Mouse (Mus musculus) layer of hippocampus, adult 6 months (tissue): ENCODE data around the gene Acvr2a. TPM values are rescaled to one million over a fixed set of nuclear protein-coding genes. Genes with fewer than 3 reads are reported as not detected.

Experiments
- long read RNA-seq, 2 experiments: library from polyadenylated mRNA; unstranded; transcript quantifications; one replicate each; pipeline ENCODE4 v2.0.0; 2019 to 2020
- polyA plus RNA-seq: library from polyadenylated mRNA; unstranded; fragments of <200 nt; fragmentation: Nextera tagmentation; gene quantifications from 2 replicates; pipeline ENCODE4 v1.2.3, GENCODE M21; 2021

Acvr2a gene
- 11.2 and 12.7 TPM in 2 replicates for polyA plus RNA-seq
- long read RNA-seq, experiment 1, full-length matches to known transcripts: 7 of 21 reads
- long read RNA-seq, experiment 1, partial matches to known transcripts: 8 of 21 reads
- long read RNA-seq, experiment 1, other reads (novel, unspliced or antisense): 6 of 21 reads
- long read RNA-seq, experiment 2, full-length matches to known transcripts: 51 of 74 reads
- long read RNA-seq, experiment 2, partial matches to known transcripts: 3 of 74 reads
- long read RNA-seq, experiment 2, other reads (novel, unspliced or antisense): 20 of 74 reads

DNA sequence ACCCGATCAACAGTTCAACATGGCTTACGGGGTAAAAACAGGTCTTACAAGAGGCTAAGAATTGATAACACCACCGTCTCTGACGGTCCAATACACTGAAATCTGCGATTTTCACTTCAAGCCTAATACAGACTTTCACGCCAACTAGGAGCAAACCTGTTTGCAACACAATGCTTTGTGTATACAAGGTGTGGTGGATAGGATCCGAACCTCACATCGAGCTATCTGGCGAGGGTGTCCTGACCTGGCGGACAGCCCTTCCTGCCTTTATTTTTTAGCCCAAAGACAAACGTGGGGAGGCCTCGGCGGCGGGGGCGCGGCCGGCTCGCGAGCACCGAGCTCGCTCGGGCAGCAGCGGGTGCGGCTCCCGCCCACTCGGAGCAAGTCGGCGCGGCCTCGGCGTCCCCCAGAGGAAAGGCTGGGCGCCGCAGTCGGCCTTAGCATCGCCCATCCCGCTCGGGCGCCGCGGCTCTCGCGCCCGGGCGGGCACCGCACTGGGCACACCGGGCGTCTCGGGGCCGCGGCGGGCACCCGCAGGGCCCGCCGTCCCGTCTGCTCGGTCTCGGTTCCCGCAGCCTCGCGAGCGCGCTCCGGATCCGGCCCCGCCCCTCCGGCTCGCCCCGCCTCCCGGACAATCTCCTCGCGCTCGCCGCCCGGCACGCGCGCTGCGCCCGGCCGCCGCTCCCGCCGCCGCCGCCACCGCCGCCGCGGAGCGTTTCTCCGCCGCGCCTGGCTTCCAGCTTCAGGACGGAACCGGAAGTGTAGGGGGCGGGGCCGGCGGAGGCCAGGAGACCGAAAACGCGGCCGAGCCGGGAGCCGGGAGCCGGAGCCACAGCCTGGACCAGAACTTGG, at the start of gene Acvr2a:
Gene Acvr2a (plus strand): TSS at position 739 of the 852 bp plus-strand sequence.

DNA sequence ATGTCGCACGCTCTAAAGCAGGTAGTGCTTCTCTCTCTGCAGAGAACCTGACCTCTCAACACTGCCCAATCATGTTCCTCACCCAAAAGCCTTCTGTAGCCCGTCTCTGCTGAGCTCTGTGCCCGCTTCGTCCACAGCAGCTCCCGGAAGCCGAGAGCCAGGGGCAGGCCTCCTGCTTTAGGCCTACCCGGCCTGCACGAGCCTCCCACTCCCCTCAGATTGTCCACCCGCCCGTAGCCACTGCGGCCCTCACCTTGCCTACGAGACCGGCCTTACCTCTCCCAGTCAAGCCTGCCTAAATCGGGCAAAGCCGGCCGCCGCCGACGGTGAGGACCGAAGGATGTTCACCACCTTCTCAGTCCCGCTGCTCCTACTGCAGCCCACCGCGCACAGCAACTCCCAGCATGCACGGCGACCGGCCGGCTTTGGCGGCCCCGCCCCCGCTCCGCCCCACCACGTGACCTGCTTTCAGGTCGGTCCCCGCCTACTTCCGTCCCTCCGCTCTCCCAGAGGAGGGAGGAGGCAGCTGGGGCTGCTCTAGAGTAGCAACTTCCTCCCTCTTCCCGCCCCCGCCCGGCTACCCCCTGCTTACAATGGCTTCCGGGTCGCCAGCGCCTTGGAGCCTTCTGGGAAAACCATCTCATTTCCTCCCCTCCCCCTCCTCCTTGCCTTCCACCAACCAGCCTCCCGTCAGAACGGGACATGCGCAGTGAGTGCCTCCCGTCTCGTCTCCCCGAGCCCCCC, 135.1 kb downstream of the Acvr2a start, which contains the start of gene Mbd5:
Gene Mbd5 (plus strand): TSS at position 668 of the 744 bp plus-strand sequence.

DNA sequence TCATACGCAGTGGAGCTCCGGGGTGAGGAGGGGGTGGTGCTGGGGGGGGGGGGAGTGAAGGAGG, 136.2 kb downstream of the Acvr2a start, which contains the start of gene Orc4:
Gene Orc4 (minus strand): TSS at position 26 of the 64 bp plus-strand sequence.

Other genes with a start within 250 kb of the Acvr2a start
- 11.1 and 11.5 TPM in 2 replicates for gene Mbd5, start 135.4 kb downstream of the Acvr2a start, polyA plus RNA-seq
- gene Orc4, start 136.2 kb downstream of the Acvr2a start, polyA plus RNA-seq: 45.9 and 57.4 TPM in 2 replicates